Mouse (Mus musculus): ENCODE measurements at regions not wholly inside any gene's neighbourhood (a gene's known extent, or its start where the extent isn't known, plus 50 kb on each side); places are given as distances from the start of the nearest gene placed in this dataset.

DNA sequence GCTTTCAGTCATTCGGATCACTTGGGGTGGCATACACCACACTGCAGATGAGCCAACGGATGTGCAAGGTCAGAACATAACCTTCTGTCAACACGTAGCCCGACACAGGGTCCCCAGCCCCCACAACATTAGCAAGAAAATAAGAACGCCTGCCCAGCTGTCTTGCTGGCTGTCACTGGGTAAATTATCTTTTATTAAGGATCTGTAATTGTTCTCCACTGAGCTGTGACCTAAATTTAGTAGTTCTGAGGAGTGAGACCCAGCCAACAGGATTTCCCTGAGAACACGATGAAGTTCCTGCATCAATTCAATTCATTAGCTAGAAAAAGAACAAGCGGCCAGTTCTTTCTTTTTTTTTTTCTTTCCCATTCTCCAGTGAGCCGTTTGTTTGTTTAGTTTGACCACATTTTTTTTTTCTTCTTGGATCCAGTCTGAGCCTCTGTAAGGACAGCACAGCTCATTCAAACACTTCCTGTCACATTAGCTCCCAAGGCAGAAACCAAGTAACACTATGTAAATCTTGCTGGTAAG, 472.5 kb upstream of the A1bg start:
- Histone ChIP-seq H3K79me2 (replicated peaks; ENCODE audit: control insufficient read depth, extremely low read depth, insufficient read depth, poor library complexity, severe bottlenecking) (no peaks in the 10 kb centered on the region), H3K9ac (ENCODE audit: insufficient read depth, low read depth) (no peak overlapping the region), H3K4me2 (ENCODE audit: insufficient read depth, low read depth, poor library complexity, severe bottlenecking) (no peak overlapping the region), H3K36me3 (replicated peaks in 1 of 2; ENCODE audit: control insufficient read depth in 1 of 2, insufficient read depth in 1 of 2, low read length in 1 of 2) (no peaks in the 10 kb centered on the region), H3K4me1 (ENCODE audit: control insufficient read depth in 1 of 2, insufficient read depth in 2 of 2) (peaks cover 2 to 3% of the 10 kb centered on the region in 2 experiments; a peak in 1 of 4 replicates), H3K9me3 (replicated peaks; ENCODE audit: low read length) (no peaks in the 10 kb centered on the region), H3K27ac (ENCODE audit: insufficient read depth, low read depth) (no peak overlapping the region), H3K27me3 (replicated peaks) (no peaks in the 10 kb centered on the region), H3K4me3 (replicated peaks in 1 of 3; ENCODE audit: low read depth in 2 of 3, low read length in 2 of 3, poor library complexity in 1 of 3) (no peak overlapping the region)
- in situ Hi-C loops (cut with MboI; ENCODE audit: low pct_ligation_motif_present, low pct_unique_long_range_greater_than_20kb, low sequenced_read_pairs): loop anchor here (10.0 kb wide), 1 partner anchor 241 kb away; no protein-coding TSS in a partner anchor
- dilution Hi-C loops (cut with MboI; ENCODE audit: extremely low pct_ligation_motif_present, extremely low pct_unique_long_range_greater_than_20kb, low sequenced_read_pairs): no loop called here
- no peak for DNase-seq (ENCODE audit: extremely low read depth)
- TF ChIP-seq MEF2A (IDR thresholded peaks at IDR 0.05; ENCODE audit: borderline replicate concordance, low read depth, low read length) (no peak), SIN3A (IDR thresholded peaks at IDR 0.05; ENCODE audit: low read length) (no peak), SMC3 (IDR thresholded peaks at IDR 0.05; ENCODE audit: low read depth, low read length) (no peak), HCFC1 (IDR thresholded peaks at IDR 0.05; ENCODE audit: low read depth, low read length) (no peak), NELFE (IDR thresholded peaks at IDR 0.05; ENCODE audit: low read depth, low read length) (no peak), UBTF (IDR thresholded peaks at IDR 0.05; ENCODE audit: low read depth, low read length) (no peak), JUN (IDR thresholded peaks at IDR 0.05; ENCODE audit: insufficient read depth, low read depth, low read length) (no peak), USF1 (IDR thresholded peaks at IDR 0.05; ENCODE audit: low read depth, low read length) (no peak), ZNF384 (IDR thresholded peaks at IDR 0.05; ENCODE audit: low read depth, low read length) (no peak), MYC (IDR thresholded peaks at IDR 0.05; ENCODE audit: low read depth, low read length) (no peak), E2F4 (IDR thresholded peaks at IDR 0.05; ENCODE audit: insufficient replicate concordance, low read depth, low read length) (no peak), ZC3H11A (IDR thresholded peaks at IDR 0.05; ENCODE audit: low read depth, low read length) (no peak), PAX5 (IDR thresholded peaks at IDR 0.05; ENCODE audit: low read length) (no peak), RAD21 (IDR thresholded peaks at IDR 0.05; ENCODE audit: low read depth, low read length) (no peak), ZMIZ1 (IDR thresholded peaks at IDR 0.05; ENCODE audit: low read depth, low read length) (no peak), CTCF (conservative IDR thresholded peaks at IDR 0.05 in 1 of 2, IDR thresholded peaks at IDR 0.05 in 1 of 2; ENCODE audit: low read depth in 2 of 2, low read length in 2 of 2) (no peak), TCF12 (IDR thresholded peaks at IDR 0.05; ENCODE audit: low read depth, low read length) (no peak), MAFK (IDR thresholded peaks at IDR 0.05; ENCODE audit: insufficient replicate concordance, low read length) (no peak)

- no peak overlapping the region for H3K9ac ChIP-seq (ENCODE audit: insufficient read depth, low read depth)
- H3K4me3 ChIP-seq (replicated peaks in 1 of 3; ENCODE audit: low read depth in 2 of 3, low read length in 2 of 3, poor library complexity in 1 of 3): no peak overlapping the region
- in situ Hi-C loops (cut with MboI; ENCODE audit: low pct_ligation_motif_present, low pct_unique_long_range_greater_than_20kb, low sequenced_read_pairs) (no loop called here), dilution Hi-C loops (cut with MboI; ENCODE audit: extremely low pct_ligation_motif_present, extremely low pct_unique_long_range_greater_than_20kb, low sequenced_read_pairs) (no loop called here)
- no peaks in the 10 kb centered on the region for H3K4me1 ChIP-seq (ENCODE audit: control insufficient read depth in 1 of 2, insufficient read depth in 2 of 2)
- no peak for DNase-seq (ENCODE audit: extremely low read depth)
- no peaks in the 10 kb centered on the region for H3K9me3 ChIP-seq (replicated peaks; ENCODE audit: low read length)
- TF ChIP-seq ZNF384 (IDR thresholded peaks at IDR 0.05; ENCODE audit: low read depth, low read length): no peak
- no peak overlapping the region for H3K27ac ChIP-seq (ENCODE audit: insufficient read depth, low read depth)
- no peaks in the 10 kb centered on the region for H3K79me2 ChIP-seq (replicated peaks; ENCODE audit: control insufficient read depth, extremely low read depth, insufficient read depth, poor library complexity, severe bottlenecking)
- H3K27me3 ChIP-seq (replicated peaks): no peaks in the 10 kb centered on the region
- no peak overlapping the region for H3K4me2 ChIP-seq (ENCODE audit: insufficient read depth, low read depth, poor library complexity, severe bottlenecking)
- no peaks in the 10 kb centered on the region for H3K36me3 ChIP-seq (replicated peaks in 1 of 2; ENCODE audit: control insufficient read depth in 1 of 2, insufficient read depth in 1 of 2, low read length in 1 of 2)
Observed at GRCm38 (mm10) chr15:61380666-61381065, 457.9 kb upstream of the A1bg start.

Data from CH12.LX (cell line).